Mouse (Mus musculus) MEL-GATA-1-ER (cell line): ENCODE results near the gene Zfp322a.
"Not testable (repeated sequence)": the region's sequence is repeated elsewhere in the genome, so short reads cannot be mapped to it uniquely, and the experiment has no call there.

Experiments
- DNase-seq: peaks from one replicate; pipeline ENCODE4 v3.0.0-alpha.2; 2012; ENCODE audit warnings: low read depth; ENCODE audit errors: extremely low read depth

Gene Zfp322a

GRCm38 (mm10) chr13:23317305-23317889, 51.6 kb downstream of the Zfp322a start:
- peak; percentile 83 for DNase-seq

GRCm38 (mm10) chr13:23312909-23313669, 55.9 kb downstream of the Zfp322a start:
- no peak for DNase-seq

- no peak for DNase-seq
Observed at GRCm38 (mm10) chr13:23310036-23310435, 59.0 kb downstream of the Zfp322a start.

GRCm38 (mm10) chr13:23309495-23310011, 59.5 kb downstream of the Zfp322a start:
- no peak for DNase-seq

- not testable (repeated sequence) for DNase-seq
Observed at GRCm38 (mm10) chr13:23308639-23309307, 60.2 kb downstream of the Zfp322a start.

- DNase-seq, result peak; percentile 77
Observed at GRCm38 (mm10) chr13:23307069-23307814, 61.8 kb downstream of the Zfp322a start.

DNA sequence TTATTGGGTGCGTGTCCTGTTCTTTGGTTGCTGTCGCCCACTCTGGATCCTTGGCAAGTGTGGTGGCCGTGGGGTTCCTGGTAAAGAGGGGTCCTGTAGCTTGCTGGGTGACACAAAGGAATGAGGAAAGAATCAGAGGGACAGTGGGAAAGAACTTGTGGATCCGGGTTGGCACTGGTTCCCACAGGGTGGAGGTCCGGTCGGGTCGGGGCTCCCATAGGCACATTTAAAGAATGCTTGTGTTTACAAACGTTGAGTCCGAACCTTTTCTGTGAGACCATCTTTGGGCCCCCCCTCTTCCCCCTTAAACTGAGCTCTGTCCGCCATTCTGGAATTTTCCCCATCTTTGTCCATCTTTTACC, 62.3 kb downstream of the Zfp322a start:
- no peak for DNase-seq
